Mouse (Mus musculus) hindbrain, embryonic 13.5 days (tissue): ENCODE measurements around the gene Olfr512. TPM values are rescaled to one million over a fixed set of nuclear protein-coding genes. Genes with fewer than 3 reads are reported as not detected.

Source experiments
- ATAC-seq: fragments of 200-750 bp; cut with Nextera tagmentation; 2 replicates; pipeline ENCODE4 v1.8.0; 2017; ENCODE audit warnings: moderate TSS enrichment; ENCODE audit not compliant: low FRiP score
- H3K27ac ChIP-seq: fragments of 300-500 bp; sonication (generic); 2 replicates; pipeline ENCODE4 v1.5.1; 2015; ENCODE audit warnings: inconsistent platforms, mild to moderate bottlenecking, moderate library complexity
- H3K27me3 ChIP-seq: fragments of 300-500 bp; sonication (generic); 2 replicates; pipeline ENCODE4 v1.6.1; 2015; ENCODE audit warnings: mild to moderate bottlenecking, inconsistent platforms
- H3K36me3 ChIP-seq: fragments of 300-500 bp; sonication (generic); 2 replicates; pipeline ENCODE4 v1.6.1; 2015; ENCODE audit warnings: mild to moderate bottlenecking, inconsistent platforms
- H3K4me1 ChIP-seq: fragments of 300-500 bp; sonication (generic); replicated peaks from 2 replicates; pipeline ENCODE4 v1.6.1; 2015; ENCODE audit warnings: inconsistent platforms
- H3K4me2 ChIP-seq: fragments of 300-500 bp; sonication (generic); 2 replicates; pipeline ENCODE4 v1.6.1; 2015; ENCODE audit warnings: inconsistent platforms, mild to moderate bottlenecking, moderate library complexity
- H3K4me3 ChIP-seq: fragments of 300-500 bp; sonication (generic); 2 replicates; pipeline ENCODE4 v1.5.1; 2015; ENCODE audit warnings: mild to moderate bottlenecking, inconsistent platforms
- H3K9ac ChIP-seq: fragments of 300-500 bp; sonication (generic); 2 replicates; pipeline ENCODE4 v1.6.1; 2015; ENCODE audit warnings: mild to moderate bottlenecking, inconsistent platforms
- H3K9me3 ChIP-seq: fragments of 300-500 bp; sonication (generic); 2 replicates; pipeline ENCODE4 v1.6.1; 2016; ENCODE audit warnings: inconsistent platforms
- WGBS: fragments of 180-500 bp; shearing (Covaris S2); methylation state at CpG from one replicate; pipeline ENCODE4 v1.1.7; 2015; 5-methylcytosine and 5-hydroxymethylcytosine counted together
- polyA plus RNA-seq: library from polyadenylated mRNA; unstranded; fragments of >200 nt; fragmentation: Nextera tagmentation; extraction: Ambion mirVana; gene quantifications from 2 replicates; pipeline ENCODE4 v1.2.1, GENCODE M21; 2015

Gene Olfr512
- not detected in 2 replicates for polyA plus RNA-seq

- Histone ChIP-seq H3K4me2 (no peak within 1 kb of the TSS), H3K4me3 (no peak within 1 kb of the TSS), H3K9me3 (no peaks in the 10 kb centered on the region), H3K27ac (no peak within 1 kb of the TSS), H3K27me3 (no peaks in the 10 kb centered on the region), H3K9ac (no peak within 1 kb of the TSS), H3K4me1 (no peaks in the 10 kb centered on the region), H3K36me3 (no peaks in the 10 kb centered on the region)
- no peak for ATAC-seq
Observed at GRCm38 (mm10) chr7:108713020-108713419, at the start of gene Olfr512. TSS of gene Olfr512 (plus strand) at chr7:108713320.

GRCm38 (mm10) chr7:108666118-108666517, 47.0 kb upstream of the Olfr512 start, which contains the start of gene Olfr510:
TSS of gene Olfr510 (plus strand) at chr7:108666418.
- Histone ChIP-seq H3K27me3 (no peaks in the 10 kb centered on the region), H3K9ac (no peak within 1 kb of the TSS), H3K27ac (no peak within 1 kb of the TSS), H3K4me1 (no peaks in the 10 kb centered on the region), H3K9me3 (no peaks in the 10 kb centered on the region), H3K4me3 (no peak within 1 kb of the TSS), H3K36me3 (no peaks in the 10 kb centered on the region), H3K4me2 (no peak within 1 kb of the TSS)
- WGBS, result 100% methylated on average over 1 of the region's 1 CpGs
- ATAC-seq, result no peak

GRCm38 (mm10) chr7:108671058-108671457, 42.1 kb upstream of the Olfr512 start:
- Histone ChIP-seq H3K27ac (no peak overlapping the region), H3K9ac (no peak overlapping the region), H3K27me3 (no peaks in the 10 kb centered on the region), H3K4me1 (no peaks in the 10 kb centered on the region), H3K4me3 (no peak overlapping the region), H3K4me2 (no peak overlapping the region), H3K9me3 (peaks cover 3% of the 10 kb centered on the region; the same call in 1 of the 2 replicates), H3K36me3 (no peaks in the 10 kb centered on the region)
- WGBS, result 85% methylated on average over 1 of the region's 1 CpGs
- no peak for ATAC-seq

GRCm38 (mm10) chr7:108678886-108679285, 34.2 kb upstream of the Olfr512 start:
- Histone ChIP-seq H3K9ac (no peak overlapping the region), H3K36me3 (no peaks in the 10 kb centered on the region), H3K27me3 (no peaks in the 10 kb centered on the region), H3K9me3 (peaks cover 3% of the 10 kb centered on the region; the same call in 1 of the 2 replicates), H3K4me2 (no peak overlapping the region), H3K4me1 (no peaks in the 10 kb centered on the region), H3K4me3 (no peak overlapping the region), H3K27ac (no peak overlapping the region)
- ATAC-seq, result no peak
- WGBS, result 80% methylated on average over 4 of the region's 4 CpGs

GRCm38 (mm10) chr7:108750673-108751072, 37.6 kb downstream of the Olfr512 start, which contains the start of gene Olfr513:
TSS of gene Olfr513 (plus strand) at chr7:108750973.
- Histone ChIP-seq H3K4me2 (no peak within 1 kb of the TSS), H3K9ac (no peak within 1 kb of the TSS), H3K27me3 (no peaks in the 10 kb centered on the region), H3K36me3 (no peaks in the 10 kb centered on the region), H3K4me3 (no peak within 1 kb of the TSS), H3K27ac (no peak within 1 kb of the TSS), H3K9me3 (no peaks in the 10 kb centered on the region), H3K4me1 (no peaks in the 10 kb centered on the region)
- 72% methylated on average over 1 of the region's 1 CpGs for WGBS
- ATAC-seq, result no peak

GRCm38 (mm10) chr7:108760411-108760810, 47.3 kb downstream of the Olfr512 start:
- no peak overlapping the region for H3K27ac ChIP-seq
- H3K4me1 ChIP-seq, result no peaks in the 10 kb centered on the region
- no peak overlapping the region for H3K9ac ChIP-seq
- no peaks in the 10 kb centered on the region for H3K36me3 ChIP-seq
- 23% methylated on average over 3 of the region's 3 CpGs for WGBS
- no peaks in the 10 kb centered on the region for H3K9me3 ChIP-seq
- ATAC-seq, result no peak
- no peak overlapping the region for H3K4me3 ChIP-seq
- H3K27me3 ChIP-seq, result no peaks in the 10 kb centered on the region
- no peak overlapping the region for H3K4me2 ChIP-seq

Other genes with a start within 250 kb of the Olfr512 start
- not detected in 2 replicates for gene Olfr498, start 248.0 kb upstream of the Olfr512 start, polyA plus RNA-seq
- not detected in 2 replicates for gene Olfr502, start 188.3 kb upstream of the Olfr512 start, polyA plus RNA-seq
- gene Olfr503, start 168.8 kb upstream of the Olfr512 start, polyA plus RNA-seq, result not detected in 2 replicates
- gene Olfr504, start 147.5 kb upstream of the Olfr512 start, polyA plus RNA-seq, result not detected in 2 replicates
- not detected in 2 replicates for gene Olfr506, start 102.5 kb upstream of the Olfr512 start, polyA plus RNA-seq
- gene Olfr507, start 91.5 kb upstream of the Olfr512 start, polyA plus RNA-seq, result not detected in 2 replicates
- not detected in 2 replicates for gene Olfr508, start 83.3 kb upstream of the Olfr512 start, polyA plus RNA-seq
- 0.05 and 0.06 TPM in 2 replicates for gene Olfr509, start 61.4 kb upstream of the Olfr512 start, polyA plus RNA-seq
- gene Olfr510, start 46.9 kb upstream of the Olfr512 start, polyA plus RNA-seq, result not detected in 2 replicates
- gene Olfr513, start 37.7 kb downstream of the Olfr512 start, polyA plus RNA-seq, result not detected in 2 replicates
- not detected in 2 replicates for gene Olfr514, start 112.7 kb downstream of the Olfr512 start, polyA plus RNA-seq
- gene Olfr516, start 137.2 kb downstream of the Olfr512 start, polyA plus RNA-seq, result not detected in 2 replicates
- gene Olfr517, start 159.1 kb downstream of the Olfr512 start, polyA plus RNA-seq, result not detected in 2 replicates
- gene Olfr518, start 171.7 kb downstream of the Olfr512 start, polyA plus RNA-seq, result not detected in 2 replicates
- gene Olfr519, start 181.1 kb downstream of the Olfr512 start, polyA plus RNA-seq, result not detected in 2 replicates
- 0.04 TPM in 1 of 2 replicates, not detected in the other for gene Nlrp10, start 216.9 kb downstream of the Olfr512 start, polyA plus RNA-seq
- gene Eif3f, start 221.1 kb downstream of the Olfr512 start, polyA plus RNA-seq, result 78.4 and 80.6 TPM in 2 replicates
- 41.3 and 42.7 TPM in 2 replicates for gene Tub, start 237.0 kb downstream of the Olfr512 start, polyA plus RNA-seq